Mouse (Mus musculus): ENCODE data around the gene Sirt5.

The Sirt5 gene

GRCm38 (mm10) chr13:43374205-43374604 is 8.9 kb downstream of the Sirt5 start:
- DNase-seq (ENCODE audit: low spot score in 2 of 2): no peak

- no peak for DNase-seq (ENCODE audit: low spot score in 2 of 2)
Observed at GRCm38 (mm10) chr13:43374918-43375432, 9.7 kb downstream of the Sirt5 start.

GRCm38 (mm10) chr13:43379989-43380388 is 14.7 kb downstream of the Sirt5 start:
- no peak for DNase-seq (ENCODE audit: low spot score in 2 of 2)

- DNase-seq (ENCODE audit: low spot score in 2 of 2): no peak
Observed at GRCm38 (mm10) chr13:43385321-43385720, 20.0 kb downstream of the Sirt5 start.

GRCm38 (mm10) chr13:43397700-43398296 is 32.5 kb downstream of the Sirt5 start:
- no peak for DNase-seq (ENCODE audit: low spot score in 2 of 2)

- peak; percentile 89 to 97 for DNase-seq (ENCODE audit: low spot score in 2 of 2)
Observed at GRCm38 (mm10) chr13:43398297-43399080, 33.2 kb downstream of the Sirt5 start, which contains the start of gene Nol7. Gene Nol7 (plus strand): TSS chr13:43398390.

GRCm38 (mm10) chr13:43399576-43399975 is 34.3 kb downstream of the Sirt5 start:
- DNase-seq (ENCODE audit: low spot score in 2 of 2): no peak

GRCm38 (mm10) chr13:43412311-43412710 is 47.0 kb downstream of the Sirt5 start:
- no peak for DNase-seq (ENCODE audit: low spot score in 2 of 2)

- DNase-seq (ENCODE audit: low spot score in 2 of 2): no peak
Observed at GRCm38 (mm10) chr13:43413611-43414010, 48.3 kb downstream of the Sirt5 start.

- no peak for DNase-seq (ENCODE audit: low spot score in 2 of 2)
Observed at GRCm38 (mm10) chr13:43415249-43415648, 50.0 kb downstream of the Sirt5 start.

GRCm38 (mm10) chr13:43428436-43428835 is 63.1 kb downstream of the Sirt5 start:
- DNase-seq (ENCODE audit: low spot score in 2 of 2): no peak

- DNase-seq (ENCODE audit: low spot score in 2 of 2): no peak
Observed at GRCm38 (mm10) chr13:43433395-43433794, 68.1 kb downstream of the Sirt5 start.

GRCm38 (mm10) chr13:43440376-43440775 is 75.1 kb downstream of the Sirt5 start:
- DNase-seq (ENCODE audit: low spot score in 2 of 2): no peak

GRCm38 (mm10) chr13:43442551-43442950 is 77.3 kb downstream of the Sirt5 start:
- no peak for DNase-seq (ENCODE audit: low spot score in 2 of 2)

- DNase-seq (ENCODE audit: low spot score in 2 of 2): no peak
Observed at GRCm38 (mm10) chr13:43443706-43444105, 78.4 kb downstream of the Sirt5 start.

- DNase-seq (ENCODE audit: low spot score in 2 of 2): no peak
Observed at GRCm38 (mm10) chr13:43444717-43445116, 79.4 kb downstream of the Sirt5 start.

All from urinary bladder, adult 18-20 months (tissue).